Mouse (Mus musculus): ENCODE measurements around the gene Mob1a. TPM values are rescaled to one million over a fixed set of nuclear protein-coding genes. Genes with fewer than 3 reads are reported as not detected.

Gene Mob1a
- polyA plus RNA-seq, 1 experiment: 41.3 TPM

DNA sequence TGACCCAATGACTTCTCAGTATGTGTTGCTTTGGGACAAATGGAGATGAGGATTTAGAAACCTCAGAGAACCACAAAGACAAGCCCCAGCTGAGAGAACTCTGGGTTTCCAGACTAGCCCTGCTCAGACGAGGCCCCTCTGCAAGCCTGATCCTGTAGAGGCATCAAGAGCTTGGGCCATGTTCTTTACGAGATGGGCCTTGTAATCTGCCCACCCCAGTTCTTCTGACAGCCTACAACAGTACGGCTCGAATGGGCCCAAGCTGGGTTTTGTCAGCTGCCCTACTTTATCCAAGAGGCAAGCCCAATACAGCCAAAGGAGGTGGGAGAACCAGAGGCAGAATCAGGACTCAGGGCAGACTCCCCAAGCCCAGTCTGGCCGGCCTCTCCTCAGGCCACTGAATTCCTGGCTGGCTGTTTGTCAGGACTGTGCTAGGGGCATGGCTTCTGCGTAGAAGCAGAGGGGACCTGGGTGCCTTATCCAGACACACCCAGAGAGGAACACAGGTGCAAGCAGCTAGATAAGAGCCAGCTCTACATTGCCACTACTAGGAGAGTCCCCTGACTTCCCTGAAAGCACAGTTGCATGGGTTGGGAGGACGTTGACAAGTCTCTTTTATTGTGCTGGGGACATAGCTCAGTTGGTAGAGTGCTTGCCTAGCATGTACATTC, 25.8 kb downstream of the Mob1a start:
- WGBS: 84% methylated on average over 7 of the region's 7 CpGs
- Histone ChIP-seq H3K4me3 (replicated peaks; ENCODE audit: extremely low read depth, low read depth, low read length) (no peak overlapping the region), H3K4me1 (ENCODE audit: control insufficient read depth, insufficient read depth, low read length) (peaks cover 4% of the 10 kb centered on the region; the same call in 1 of the 2 replicates)
- no peak for TF ChIP-seq POLR2A (IDR thresholded peaks at IDR 0.05; ENCODE audit: borderline replicate concordance, extremely low read depth, low read depth, low read length)
- TF ChIP-seq CTCF (IDR thresholded peaks at IDR 0.05; ENCODE audit: insufficient read depth, low read length): no peak
- DNase-seq: no peak

GRCm38 (mm10) chr6:83352666-83353410, 27.0 kb downstream of the Mob1a start:
- 92% methylated on average over 24 of the region's 24 CpGs for whole genome bisulfite sequencing
- TF ChIP-seq CTCF (IDR thresholded peaks at IDR 0.05; ENCODE audit: insufficient read depth, low read length) (no peak), POLR2A (IDR thresholded peaks at IDR 0.05; ENCODE audit: borderline replicate concordance, extremely low read depth, low read depth, low read length) (no peak)
- peaks cover 4% of the 10 kb centered on the region; the same call in 1 of the 2 replicates for H3K4me1 ChIP-seq (ENCODE audit: control insufficient read depth, insufficient read depth, low read length)
- no peak overlapping the region for H3K4me3 ChIP-seq (replicated peaks; ENCODE audit: extremely low read depth, low read depth, low read length)
- DNase-seq: no peak

GRCm38 (mm10) chr6:83354856-83355781, 29.3 kb downstream of the Mob1a start:
- Histone ChIP-seq H3K4me3 (replicated peaks; ENCODE audit: extremely low read depth, low read depth, low read length) (no peak overlapping the region), H3K4me1 (ENCODE audit: control insufficient read depth, insufficient read depth, low read length) (no peaks in the 10 kb centered on the region; the same call in 1 of the 2 replicates)
- TF ChIP-seq CTCF (IDR thresholded peaks at IDR 0.05; ENCODE audit: insufficient read depth, low read length) (no peak), POLR2A (IDR thresholded peaks at IDR 0.05; ENCODE audit: borderline replicate concordance, extremely low read depth, low read depth, low read length) (no peak)
- 80% methylated on average over 9 of the region's 9 CpGs for WGBS
- DNase-seq: no peak

- WGBS: 23% methylated on average over 7 of the region's 7 CpGs
- TF ChIP-seq CTCF (IDR thresholded peaks at IDR 0.05; ENCODE audit: insufficient read depth, low read length): peak; percentile 89
- no peak for TF ChIP-seq POLR2A (IDR thresholded peaks at IDR 0.05; ENCODE audit: borderline replicate concordance, extremely low read depth, low read depth, low read length)
- H3K4me3 ChIP-seq (replicated peaks; ENCODE audit: extremely low read depth, low read depth, low read length): no peak overlapping the region
- peak; percentile 82 for DNase-seq
- H3K4me1 ChIP-seq (ENCODE audit: control insufficient read depth, insufficient read depth, low read length): no peaks in the 10 kb centered on the region
Observed at GRCm38 (mm10) chr6:83356569-83357138, 30.8 kb downstream of the Mob1a start.

- DNase-seq: no peak
- no peak overlapping the region for H3K4me3 ChIP-seq (replicated peaks; ENCODE audit: extremely low read depth, low read depth, low read length)
- H3K4me1 ChIP-seq (ENCODE audit: control insufficient read depth, insufficient read depth, low read length): no peaks in the 10 kb centered on the region
- TF ChIP-seq CTCF (IDR thresholded peaks at IDR 0.05; ENCODE audit: insufficient read depth, low read length): no peak
- no peak for TF ChIP-seq POLR2A (IDR thresholded peaks at IDR 0.05; ENCODE audit: borderline replicate concordance, extremely low read depth, low read depth, low read length)
- WGBS: 90% methylated on average over 10 of the region's 10 CpGs
Observed at GRCm38 (mm10) chr6:83357436-83357835, 31.6 kb downstream of the Mob1a start.

DNA sequence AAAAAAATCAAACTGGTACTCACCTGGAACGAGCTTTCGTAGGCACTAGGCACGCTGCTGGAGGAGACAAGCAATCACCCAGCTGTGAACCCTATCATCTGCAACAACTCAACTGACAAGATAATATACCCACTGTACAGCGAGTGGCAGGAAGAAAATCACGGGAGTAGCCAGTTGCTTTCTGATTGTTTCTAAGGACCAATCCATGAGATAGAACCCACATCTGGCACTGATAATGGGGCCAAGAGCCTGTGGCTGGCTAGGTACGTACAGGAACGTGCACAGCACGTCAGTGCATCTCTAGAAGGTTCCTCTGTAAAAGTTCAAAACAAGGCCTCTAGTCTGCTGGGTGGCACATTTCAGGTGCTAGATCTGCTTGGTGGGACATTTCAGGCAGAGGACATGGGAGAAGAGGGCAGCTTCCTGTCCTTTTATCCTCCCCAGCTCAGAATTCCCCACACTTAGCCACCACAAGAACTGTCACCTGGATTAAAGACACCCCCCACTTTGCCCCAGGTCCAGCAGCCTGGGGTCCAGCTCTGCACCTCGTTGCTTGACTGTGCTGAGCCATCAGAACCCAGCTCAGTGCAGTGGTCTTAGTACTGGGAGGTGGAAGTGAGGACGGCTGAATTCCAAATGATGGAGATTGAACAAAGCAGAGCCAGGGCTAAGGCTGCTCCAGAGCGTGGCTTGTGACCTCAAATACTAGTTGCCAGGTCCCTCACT, 35.9 kb downstream of the Mob1a start:
- Histone ChIP-seq H3K4me3 (replicated peaks; ENCODE audit: extremely low read depth, low read depth, low read length) (no peak overlapping the region), H3K4me1 (ENCODE audit: control insufficient read depth, insufficient read depth, low read length) (no peaks in the 10 kb centered on the region)
- no peak for TF ChIP-seq CTCF (IDR thresholded peaks at IDR 0.05; ENCODE audit: insufficient read depth, low read length)
- no peak for TF ChIP-seq POLR2A (IDR thresholded peaks at IDR 0.05; ENCODE audit: borderline replicate concordance, extremely low read depth, low read depth, low read length)
- 85% methylated on average over 11 of the region's 11 CpGs for WGBS
- DNase-seq: no peak

GRCm38 (mm10) chr6:83363075-83363474, 37.3 kb downstream of the Mob1a start:
- TF ChIP-seq POLR2A (IDR thresholded peaks at IDR 0.05; ENCODE audit: borderline replicate concordance, extremely low read depth, low read depth, low read length) (no peak), CTCF (IDR thresholded peaks at IDR 0.05; ENCODE audit: insufficient read depth, low read length) (no peak)
- no peak for DNase-seq
- Histone ChIP-seq H3K4me3 (replicated peaks; ENCODE audit: extremely low read depth, low read depth, low read length) (no peak overlapping the region), H3K4me1 (ENCODE audit: control insufficient read depth, insufficient read depth, low read length) (no peaks in the 10 kb centered on the region)
- WGBS: 87% methylated on average over 12 of the region's 12 CpGs

DNA sequence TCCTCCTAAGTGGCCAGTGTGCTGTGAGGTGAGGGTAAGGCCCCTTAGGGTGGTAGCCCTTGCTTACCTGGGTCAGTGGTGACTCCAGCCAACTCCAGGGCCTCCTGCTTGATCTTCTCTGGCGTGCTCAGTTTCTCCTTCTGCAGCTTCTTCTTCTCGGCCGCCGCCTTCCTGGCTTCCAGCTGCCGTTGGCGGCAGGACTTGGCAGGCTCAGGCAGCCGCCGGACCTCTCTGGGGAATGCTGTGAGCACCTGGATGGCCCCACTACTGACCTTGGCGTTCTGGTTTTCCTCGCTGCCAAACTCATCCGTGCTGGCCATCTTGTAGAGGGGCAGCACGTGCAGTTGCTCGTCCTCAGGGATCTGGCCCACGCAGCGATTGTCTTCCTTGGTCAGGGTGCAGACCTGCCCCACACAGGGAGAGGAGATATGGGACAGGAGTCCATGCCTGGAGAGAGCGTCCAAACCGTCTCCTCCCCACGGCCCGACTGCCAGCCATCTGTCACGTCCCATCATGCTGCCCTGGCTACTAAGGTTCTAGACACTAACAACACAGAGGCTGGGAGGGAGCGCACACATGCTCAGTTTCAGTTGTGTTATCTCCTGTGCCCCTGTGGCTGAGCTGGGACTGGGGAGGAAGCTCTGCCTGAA, 44.6 kb downstream of the Mob1a start:
- WGBS: 85% methylated on average over 21 of the region's 21 CpGs
- no peak for TF ChIP-seq CTCF (IDR thresholded peaks at IDR 0.05; ENCODE audit: insufficient read depth, low read length)
- no peak for TF ChIP-seq POLR2A (IDR thresholded peaks at IDR 0.05; ENCODE audit: borderline replicate concordance, extremely low read depth, low read depth, low read length)

More for the DNA sequence above, 44.6 kb downstream of the Mob1a start:
- no peak for DNase-seq
- H3K4me1 ChIP-seq (ENCODE audit: control insufficient read depth, insufficient read depth, low read length): no peaks in the 10 kb centered on the region
- H3K4me3 ChIP-seq (replicated peaks; ENCODE audit: extremely low read depth, low read depth, low read length): no peak overlapping the region

All from lung, adult 2 months (tissue).